10 mouse cellular contexts compared by ENCODE assay signal in the genomic region with DNA sequence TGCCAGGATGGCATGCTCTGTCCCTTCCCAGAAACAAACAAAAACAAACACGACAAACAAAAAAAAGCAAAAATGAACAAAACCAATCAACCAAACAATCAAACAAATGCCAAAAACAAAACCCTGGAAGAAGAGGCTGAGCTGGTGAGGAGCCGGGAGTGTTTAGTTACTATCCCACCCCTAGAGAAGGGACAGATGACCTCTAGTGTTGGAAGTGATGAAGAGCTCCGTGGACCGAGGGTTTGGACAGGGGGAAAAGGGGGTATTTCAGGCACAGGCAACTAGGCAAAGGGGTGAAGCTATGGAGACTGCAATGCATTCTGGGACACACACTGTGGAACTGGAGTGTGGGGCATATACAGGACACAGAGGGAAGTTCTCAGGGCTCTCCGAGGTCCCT.
DNase-seq lines count a peak whose midpoint lies in the region; ATAC-seq and TF ChIP-seq lines count a peak whose summit lies in the region.
"Had no signal": no experiment of that assay in that cellular context is flagged by ENCODE, and none has a peak within 500 bp of the region (broad histone marks: within the 10 kb centered on the region; RNA-seq: fewer than 3 reads in every experiment).

No protein-coding gene starts in this region.

- WGBS in kidney, postnatal 0 days = 16% methylated on average over 5 of the region's 5 CpGs
- 20% methylated on average over 5 of the region's 5 CpGs for WGBS in embryonic facial prominence, embryonic 10.5 days
- WGBS in limb, embryonic 11.5 days = 21% methylated on average over 5 of the region's 5 CpGs

- no peaks in the 10 kb centered on the region for H3K9me3 ChIP-seq in kidney, postnatal 0 days (replicated peaks; ENCODE audit: low read length)
- H3K9me3 ChIP-seq in embryonic facial prominence, embryonic 10.5 days = peaks cover 3% of the 10 kb centered on the region; the same call in 1 of the 2 replicates
- no peaks in the 10 kb centered on the region for H3K9me3 ChIP-seq in limb, embryonic 11.5 days (ENCODE audit: control insufficient read depth, low read length)
- H3K9me3 ChIP-seq: embryonic facial prominence, embryonic 13.5 days; midbrain, embryonic 12.5 days had no signal

- H3K36me3 ChIP-seq in kidney, postnatal 0 days (ENCODE audit: insufficient read depth, low read length) = no peaks in the 10 kb centered on the region
- H3K36me3 ChIP-seq in embryonic facial prominence, embryonic 10.5 days (replicated peaks) = no peaks in the 10 kb centered on the region
- no peaks in the 10 kb centered on the region for H3K36me3 ChIP-seq in limb, embryonic 11.5 days (ENCODE audit: control insufficient read depth, insufficient read depth, low read length)
- H3K36me3 ChIP-seq: embryonic facial prominence, embryonic 13.5 days; midbrain, embryonic 12.5 days had no signal

- no peak overlapping the region for H3K4me3 ChIP-seq in kidney, postnatal 0 days (replicated peaks; ENCODE audit: low read depth, low read length)
- H3K4me3 ChIP-seq in embryonic facial prominence, embryonic 10.5 days = no peak overlapping the region
- no peak overlapping the region for H3K4me3 ChIP-seq in limb, embryonic 11.5 days (ENCODE audit: low read depth, low read length)
- H3K4me3 ChIP-seq: embryonic facial prominence, embryonic 13.5 days; midbrain, embryonic 12.5 days had no signal

- no peak for DNase-seq in cerebellum, adult 9-11 months
- DNase-seq in kidney, postnatal 0 days (ENCODE audit: low spot score) = peak; percentile 78
- DNase-seq in kidney, adult 11 months = no peak
- DNase-seq in embryonic facial prominence, embryonic 10.5 days (ENCODE audit: low spot score) = peak; percentile 12
- peak; percentile 27 for DNase-seq in limb, embryonic 11.5 days (ENCODE audit: low spot score)
- DNase-seq in testis, postnatal 14 days (ENCODE audit: low spot score) = no peak
- no peak for DNase-seq in left cerebral cortex, postnatal 14 days (ENCODE audit: low spot score in 2 of 2)

- intact Hi-C loops in left cerebral cortex, postnatal 14 days (cut with DNase I) = loop anchor here (10.0 kb wide), 1 partner anchor 1071 kb away; no protein-coding TSS in a partner anchor

- TF ChIP-seq CTCF in kidney, postnatal 0 days (IDR thresholded peaks at IDR 0.05; ENCODE audit: low read depth) = peak; percentile 69

- no peaks in the 10 kb centered on the region for H3K27me3 ChIP-seq in kidney, postnatal 0 days (ENCODE audit: insufficient read depth, low read length)
- H3K27me3 ChIP-seq in embryonic facial prominence, embryonic 10.5 days (replicated peaks; ENCODE audit: low read depth, poor library complexity, severe bottlenecking) = peaks cover 16% of the 10 kb centered on the region
- H3K27me3 ChIP-seq in limb, embryonic 11.5 days (ENCODE audit: control insufficient read depth, insufficient read depth, low read length) = no peaks in the 10 kb centered on the region
- H3K27me3 ChIP-seq: embryonic facial prominence, embryonic 13.5 days; midbrain, embryonic 12.5 days had no signal

- H3K4me2 ChIP-seq in kidney, postnatal 0 days (ENCODE audit: low read length) = no peak overlapping the region
- no peak overlapping the region for H3K4me2 ChIP-seq in limb, embryonic 11.5 days (ENCODE audit: low read depth, severe bottlenecking)
- H3K4me2 ChIP-seq: embryonic facial prominence, embryonic 13.5 days; midbrain, embryonic 12.5 days had no signal

- no peak overlapping the region for H3K27ac ChIP-seq in kidney, postnatal 0 days
- no peak overlapping the region for H3K27ac ChIP-seq in embryonic facial prominence, embryonic 10.5 days (replicated peaks)
- H3K27ac ChIP-seq in limb, embryonic 11.5 days (replicated peaks; ENCODE audit: low read depth, low read length) = no peak overlapping the region
- H3K27ac ChIP-seq: embryonic facial prominence, embryonic 13.5 days; midbrain, embryonic 12.5 days had no signal

- 0 out of 2 replicates have a peak, but pooled peaks have one; percentile 26 for ATAC-seq in cerebellum, adult (ENCODE audit: insufficient number of reproducible peaks, low FRiP score, low TSS enrichment)
- ATAC-seq in kidney, postnatal 0 days (replicated peaks; ENCODE audit: low FRiP score, low read depth) = no peak
- ATAC-seq in limb, embryonic 11.5 days (ENCODE audit: insufficient number of reproducible peaks, low FRiP score, low TSS enrichment, low read depth) = no peak

- peaks cover 8% of the 10 kb centered on the region for H3K4me1 ChIP-seq in kidney, postnatal 0 days (replicated peaks; ENCODE audit: insufficient read depth, low read length)
- H3K4me1 ChIP-seq in embryonic facial prominence, embryonic 10.5 days = peaks cover 23% of the 10 kb centered on the region
- 0 out of 2 replicates have a peak, but pooled peaks cover 10% of the 10 kb centered on the region for H3K4me1 ChIP-seq in limb, embryonic 11.5 days (ENCODE audit: control insufficient read depth, insufficient read depth, low read length)

- no peak overlapping the region for H3K9ac ChIP-seq in kidney, postnatal 0 days (ENCODE audit: low read depth, low read length)
- H3K9ac ChIP-seq in limb, embryonic 11.5 days (ENCODE audit: low read length) = no peak overlapping the region
- H3K9ac ChIP-seq: embryonic facial prominence, embryonic 13.5 days; midbrain, embryonic 12.5 days had no signal

Comparison
In these comparisons a context has a peak if more than half of its experiments do, and no peak if none do; other contexts are left out.
1. DNase-seq: peak in kidney, postnatal 0 days (single experiment), embryonic facial prominence, embryonic 10.5 days (single experiment) and limb, embryonic 11.5 days (single experiment); none in cerebellum, adult 9-11 months (single experiment), kidney, adult 11 months (single experiment), testis, postnatal 14 days (single experiment) and left cerebral cortex, postnatal 14 days (0 of 2).